Mouse (Mus musculus): ENCODE data around the gene Gm15319.
"Not testable (repeated sequence)": the region's sequence is repeated elsewhere in the genome, so short reads cannot be mapped to it uniquely, and the experiment has no call there.

The Gm15319 gene

DNA sequence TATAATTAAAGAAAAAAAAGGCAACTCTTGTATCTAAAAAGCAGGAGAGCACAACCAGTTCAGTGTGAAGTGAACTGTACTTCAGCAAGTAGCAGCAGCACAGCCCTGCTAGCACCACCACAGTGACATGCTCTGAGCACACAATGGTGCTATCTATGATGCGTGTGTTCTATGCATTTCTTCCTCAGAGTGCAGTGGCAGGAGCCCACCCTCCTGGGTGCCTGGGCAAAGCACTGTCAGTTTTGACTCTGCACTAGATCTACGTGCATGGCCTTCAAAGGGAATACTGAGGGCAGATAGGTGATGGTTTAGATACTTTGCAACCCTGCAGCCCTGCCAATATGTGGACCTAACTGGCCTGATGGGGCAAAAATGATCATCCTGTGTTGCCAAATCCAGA is at the start of gene Gm15319:
TSS of gene Gm15319 (minus strand) at position 101 of the 400 bp plus-strand sequence.
- not testable (repeated sequence) for H3K27me3 ChIP-seq (ENCODE audit: control insufficient read depth, insufficient read depth, low read length, poor library complexity, severe bottlenecking); DNase-seq (ENCODE audit: low read depth, low spot score); H3K36me3 ChIP-seq (ENCODE audit: control insufficient read depth, insufficient read depth, low read length, poor library complexity, severe bottlenecking)

DNA sequence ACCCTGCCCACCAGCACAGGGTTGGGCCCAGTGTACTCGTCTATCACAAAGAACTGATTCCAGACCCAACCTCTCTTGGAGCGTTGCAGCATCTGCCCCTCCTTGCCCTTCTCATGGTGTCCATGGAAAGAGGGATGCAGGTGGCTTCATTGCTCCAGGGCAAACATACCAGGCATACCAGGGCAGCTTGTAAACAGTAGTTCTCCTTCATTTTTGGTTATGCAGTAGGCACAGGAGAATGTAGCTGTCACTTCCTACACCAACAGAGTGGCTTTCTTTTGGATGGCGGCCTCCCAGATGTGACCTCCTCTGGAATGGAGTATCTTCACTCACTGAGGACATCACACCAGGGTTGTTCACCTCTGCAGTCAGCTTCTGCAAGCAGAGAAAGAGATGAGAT is 47.3 kb upstream of the Gm15319 start:
- not testable (repeated sequence) for H3K36me3 ChIP-seq (ENCODE audit: control insufficient read depth, insufficient read depth, low read length, poor library complexity, severe bottlenecking); DNase-seq (ENCODE audit: low read depth, low spot score); H3K27me3 ChIP-seq (ENCODE audit: control insufficient read depth, insufficient read depth, low read length, poor library complexity, severe bottlenecking)

DNA sequence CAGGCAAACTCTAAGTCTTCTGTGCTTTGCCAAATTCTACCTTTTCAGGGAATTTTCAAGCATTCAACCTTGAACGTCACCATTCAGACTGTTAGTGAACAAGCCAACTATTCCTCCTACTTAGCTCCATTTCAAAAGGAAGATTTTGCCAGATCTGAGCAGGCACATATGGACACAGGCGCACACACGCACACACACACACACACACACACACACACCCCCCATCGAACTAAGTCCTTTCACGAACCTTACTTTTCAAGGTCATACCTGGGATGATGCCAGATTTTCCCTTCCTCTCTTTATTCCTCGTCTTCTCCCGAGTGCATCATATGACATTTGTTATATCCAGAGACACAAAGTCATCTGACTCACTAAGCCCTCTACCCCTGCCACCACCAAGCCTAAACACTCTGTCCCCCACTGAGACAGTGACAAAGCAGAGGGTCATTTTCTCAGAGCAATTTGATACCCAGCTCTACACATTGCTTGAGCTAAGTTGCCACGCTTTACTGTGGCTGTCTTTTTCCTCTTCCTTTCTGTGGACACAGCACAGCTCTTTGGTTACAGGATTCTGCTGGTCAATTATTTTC is 45.5 kb upstream of the Gm15319 start:
- not testable (repeated sequence) for H3K36me3 ChIP-seq (ENCODE audit: control insufficient read depth, insufficient read depth, low read length, poor library complexity, severe bottlenecking); DNase-seq (ENCODE audit: low read depth, low spot score); H3K27me3 ChIP-seq (ENCODE audit: control insufficient read depth, insufficient read depth, low read length, poor library complexity, severe bottlenecking)

- not testable (repeated sequence) for H3K27me3 ChIP-seq (ENCODE audit: control insufficient read depth, insufficient read depth, low read length, poor library complexity, severe bottlenecking); H3K36me3 ChIP-seq (ENCODE audit: control insufficient read depth, insufficient read depth, low read length, poor library complexity, severe bottlenecking); DNase-seq (ENCODE audit: low read depth, low spot score)
Observed at GRCm38 (mm10) chr8:20389363-20389739, 26.3 kb upstream of the Gm15319 start.

DNA sequence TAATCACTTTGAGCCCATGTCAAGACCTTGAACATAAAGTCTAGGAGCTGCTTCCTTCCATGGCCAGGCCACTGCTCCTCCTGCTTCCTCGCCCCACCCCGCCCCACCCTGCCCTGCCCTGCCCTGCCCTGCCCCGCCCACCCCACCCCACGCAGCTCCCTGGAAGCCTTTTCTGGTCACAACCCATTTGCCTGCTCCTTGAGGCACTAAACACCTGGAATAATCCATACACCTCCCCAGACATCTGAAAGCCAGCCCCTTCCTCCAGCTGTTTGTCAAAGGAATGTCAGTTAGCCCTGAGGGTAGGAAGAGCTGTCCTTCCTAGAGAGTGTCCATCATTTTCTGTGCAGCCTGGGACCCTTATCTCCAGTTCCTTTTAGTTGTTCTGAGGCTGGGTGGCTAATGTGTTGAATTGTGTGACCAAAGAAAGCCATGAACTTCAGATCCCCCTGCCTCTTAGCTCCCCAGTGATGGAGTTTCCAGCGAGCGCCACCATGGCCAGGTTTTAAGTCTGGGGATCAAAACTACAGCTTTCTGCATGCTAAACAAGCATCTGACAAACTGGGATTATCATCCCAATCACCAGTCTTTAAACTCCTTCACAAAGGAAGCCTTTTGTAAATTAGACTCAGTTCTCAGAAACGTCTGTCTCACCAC is 25.8 kb upstream of the Gm15319 start:
- DNase-seq (ENCODE audit: low read depth, low spot score); H3K27me3 ChIP-seq (ENCODE audit: control insufficient read depth, insufficient read depth, low read length, poor library complexity, severe bottlenecking); H3K36me3 ChIP-seq (ENCODE audit: control insufficient read depth, insufficient read depth, low read length, poor library complexity, severe bottlenecking): not testable (repeated sequence)

GRCm38 (mm10) chr8:20387121-20387794 is 24.2 kb upstream of the Gm15319 start:
- H3K27me3 ChIP-seq (ENCODE audit: control insufficient read depth, insufficient read depth, low read length, poor library complexity, severe bottlenecking); H3K36me3 ChIP-seq (ENCODE audit: control insufficient read depth, insufficient read depth, low read length, poor library complexity, severe bottlenecking); DNase-seq (ENCODE audit: low read depth, low spot score): not testable (repeated sequence)

GRCm38 (mm10) chr8:20384990-20385389 is 22.0 kb upstream of the Gm15319 start:
- DNase-seq (ENCODE audit: low read depth, low spot score); H3K36me3 ChIP-seq (ENCODE audit: control insufficient read depth, insufficient read depth, low read length, poor library complexity, severe bottlenecking); H3K27me3 ChIP-seq (ENCODE audit: control insufficient read depth, insufficient read depth, low read length, poor library complexity, severe bottlenecking): not testable (repeated sequence)

DNA sequence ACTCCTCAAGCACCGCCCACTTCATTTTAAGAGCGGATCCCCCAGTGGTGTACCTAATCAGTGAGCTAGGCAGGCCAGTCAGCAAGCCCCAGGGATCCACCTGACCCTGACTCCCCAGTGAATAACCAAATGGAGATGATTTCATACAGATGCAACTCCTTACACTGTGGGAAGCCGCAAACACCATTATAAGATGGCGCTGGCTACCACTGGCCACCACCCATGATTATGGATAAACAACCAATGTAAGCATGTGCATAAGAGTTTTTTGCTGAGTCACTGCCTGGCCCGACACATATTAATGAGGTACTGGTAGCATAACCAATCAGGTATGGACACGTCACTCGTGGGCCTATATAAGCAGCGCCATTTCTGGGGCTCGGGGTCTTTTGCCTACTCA is 21.1 kb upstream of the Gm15319 start:
- not testable (repeated sequence) for DNase-seq (ENCODE audit: low read depth, low spot score); H3K27me3 ChIP-seq (ENCODE audit: control insufficient read depth, insufficient read depth, low read length, poor library complexity, severe bottlenecking); H3K36me3 ChIP-seq (ENCODE audit: control insufficient read depth, insufficient read depth, low read length, poor library complexity, severe bottlenecking)

GRCm38 (mm10) chr8:20382146-20382545 is 19.1 kb upstream of the Gm15319 start:
- not testable (repeated sequence) for DNase-seq (ENCODE audit: low read depth, low spot score); H3K27me3 ChIP-seq (ENCODE audit: control insufficient read depth, insufficient read depth, low read length, poor library complexity, severe bottlenecking); H3K36me3 ChIP-seq (ENCODE audit: control insufficient read depth, insufficient read depth, low read length, poor library complexity, severe bottlenecking)

DNA sequence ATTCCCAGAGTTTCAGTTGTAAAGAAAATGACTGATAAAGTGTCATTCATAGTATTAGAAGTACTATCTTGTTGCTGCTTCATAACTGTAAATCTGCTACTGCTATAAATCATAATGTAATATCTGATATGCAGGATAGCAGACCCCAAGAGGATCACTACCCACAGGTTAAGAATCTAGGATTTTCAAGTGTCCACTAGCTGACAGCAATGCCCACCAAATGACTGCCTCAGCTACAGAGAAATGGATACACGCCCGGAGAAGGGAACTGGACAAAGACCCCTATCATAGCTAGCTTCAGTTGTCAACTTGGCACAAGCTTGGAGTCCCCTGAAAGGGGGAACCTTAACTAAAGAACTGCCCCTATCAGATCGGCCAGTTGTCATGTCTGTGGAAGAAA is 18.6 kb upstream of the Gm15319 start:
- H3K36me3 ChIP-seq (ENCODE audit: control insufficient read depth, insufficient read depth, low read length, poor library complexity, severe bottlenecking); H3K27me3 ChIP-seq (ENCODE audit: control insufficient read depth, insufficient read depth, low read length, poor library complexity, severe bottlenecking); DNase-seq (ENCODE audit: low read depth, low spot score): not testable (repeated sequence)

GRCm38 (mm10) chr8:20381239-20381620 is 18.2 kb upstream of the Gm15319 start:
- H3K36me3 ChIP-seq (ENCODE audit: control insufficient read depth, insufficient read depth, low read length, poor library complexity, severe bottlenecking); DNase-seq (ENCODE audit: low read depth, low spot score); H3K27me3 ChIP-seq (ENCODE audit: control insufficient read depth, insufficient read depth, low read length, poor library complexity, severe bottlenecking): not testable (repeated sequence)

DNA sequence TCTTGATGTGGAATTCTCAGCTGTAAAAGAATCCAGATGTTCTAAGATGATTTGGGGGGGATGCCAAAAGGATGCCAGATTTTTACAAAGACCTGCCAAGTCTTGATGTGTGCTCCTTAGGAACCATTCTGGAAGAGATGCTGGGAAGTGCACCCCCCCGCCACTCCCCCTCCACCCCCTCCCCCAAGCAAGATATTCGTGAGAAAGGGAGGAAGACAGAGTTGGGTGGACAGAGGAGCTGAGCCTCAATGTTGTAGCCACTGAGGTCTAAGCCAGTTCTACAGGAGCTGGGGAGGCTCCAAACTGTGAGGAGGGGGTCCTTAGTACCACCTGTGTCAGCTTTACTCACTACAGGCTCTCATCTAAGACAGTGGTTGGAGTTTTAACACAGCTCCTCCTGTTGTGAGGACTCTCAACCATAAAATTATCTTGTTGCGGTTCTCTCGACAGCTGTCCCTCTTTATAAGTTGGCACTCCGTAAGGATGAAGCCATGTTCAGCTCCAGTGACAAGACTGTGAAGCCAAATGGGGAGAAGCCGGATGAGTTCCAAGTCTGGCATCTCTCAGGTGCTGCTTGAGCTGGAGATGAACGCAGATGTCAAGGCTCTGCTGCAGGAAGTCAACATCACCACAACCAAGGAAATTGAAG is 17.7 kb upstream of the Gm15319 start:
- H3K36me3 ChIP-seq (ENCODE audit: control insufficient read depth, insufficient read depth, low read length, poor library complexity, severe bottlenecking); DNase-seq (ENCODE audit: low read depth, low spot score); H3K27me3 ChIP-seq (ENCODE audit: control insufficient read depth, insufficient read depth, low read length, poor library complexity, severe bottlenecking): not testable (repeated sequence)

DNA sequence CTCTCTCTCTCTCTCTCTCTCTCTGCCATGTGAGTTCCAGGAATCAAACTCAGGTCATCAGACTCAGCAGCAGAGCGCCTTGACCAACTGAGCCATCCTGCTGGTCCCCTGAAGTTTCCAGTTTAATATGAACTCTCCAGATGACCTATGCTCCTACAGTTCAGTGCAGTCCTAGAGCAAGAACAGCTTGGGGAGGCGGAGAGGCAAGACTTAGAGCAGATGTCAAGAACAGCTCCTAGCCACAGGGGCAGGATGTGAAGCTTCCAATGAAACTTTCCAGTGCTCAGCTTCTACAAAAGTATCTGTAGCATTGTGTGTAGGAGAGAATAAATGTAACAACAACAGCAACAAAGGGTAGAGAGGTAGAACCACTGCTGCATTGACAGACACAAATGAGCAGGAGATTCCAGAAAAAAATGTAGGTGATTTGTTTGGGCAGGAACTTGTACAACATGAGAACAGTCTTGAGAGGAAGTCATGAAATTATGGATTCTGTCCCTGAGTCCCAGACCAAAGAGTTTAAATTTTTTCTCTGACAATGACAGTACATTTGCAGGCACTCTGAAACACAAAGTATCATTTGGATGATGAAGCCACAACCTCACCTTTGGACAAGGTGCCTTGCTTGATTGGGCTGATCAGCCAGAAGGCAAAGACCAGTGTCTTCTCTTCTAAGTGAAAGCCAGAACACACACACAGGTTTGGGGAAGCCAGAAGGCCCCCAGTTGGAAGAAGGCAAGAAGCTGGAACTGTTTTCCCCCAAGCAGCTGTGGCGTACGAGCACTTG is 16.8 kb upstream of the Gm15319 start:
- not testable (repeated sequence) for H3K27me3 ChIP-seq (ENCODE audit: control insufficient read depth, insufficient read depth, low read length, poor library complexity, severe bottlenecking); H3K36me3 ChIP-seq (ENCODE audit: control insufficient read depth, insufficient read depth, low read length, poor library complexity, severe bottlenecking); DNase-seq (ENCODE audit: low read depth, low spot score)

DNA sequence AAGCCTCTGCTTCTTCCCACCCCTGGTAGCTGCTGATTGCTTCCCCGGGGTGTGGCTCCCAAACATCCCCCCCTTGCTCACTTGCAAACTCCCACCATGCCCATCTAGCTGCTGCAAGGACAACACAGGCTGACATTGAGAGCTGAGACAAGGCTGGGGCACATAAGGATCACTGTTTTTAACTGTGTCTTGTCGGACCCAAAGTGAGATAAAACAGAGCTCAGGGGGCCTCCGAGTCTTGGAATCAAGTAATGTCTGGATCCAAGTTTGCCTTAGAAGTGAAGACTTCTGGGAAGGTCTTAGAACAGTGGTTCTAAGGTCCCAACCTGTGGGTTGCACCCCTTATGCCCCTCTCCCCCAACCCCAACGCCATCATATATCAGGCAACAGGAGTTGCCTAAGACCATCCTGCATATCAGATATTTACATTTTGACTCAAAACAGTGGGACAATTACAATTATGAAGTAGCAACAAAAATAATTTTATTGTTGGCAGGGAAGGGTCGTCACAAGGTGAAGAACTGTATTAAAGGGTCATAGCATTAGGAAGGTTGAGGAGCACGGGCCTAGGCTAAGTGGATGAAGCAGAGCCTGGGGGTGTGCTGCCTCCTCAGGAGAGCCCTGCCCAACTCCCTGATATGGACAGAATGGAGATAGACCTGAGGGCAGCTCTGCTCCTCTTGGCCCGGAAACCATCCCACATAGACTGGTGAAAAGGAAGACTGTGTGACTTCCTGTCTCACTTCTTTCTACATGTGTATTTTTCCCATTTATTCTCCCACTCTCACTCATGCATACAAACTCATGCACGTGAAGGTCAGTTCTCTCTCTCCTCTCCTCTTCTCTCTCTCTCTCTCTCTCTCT is 16.0 kb upstream of the Gm15319 start:
- not testable (repeated sequence) for H3K36me3 ChIP-seq (ENCODE audit: control insufficient read depth, insufficient read depth, low read length, poor library complexity, severe bottlenecking); DNase-seq (ENCODE audit: low read depth, low spot score); H3K27me3 ChIP-seq (ENCODE audit: control insufficient read depth, insufficient read depth, low read length, poor library complexity, severe bottlenecking)
